Mouse (Mus musculus): ENCODE results near the gene Scamp2.

GRCm38 (mm10) chr9:57562896-57563372, 2.2 kb downstream of the Scamp2 start:
- TF ChIP-seq CTCF (conservative IDR thresholded peaks at IDR 0.05; ENCODE audit: low read length) (no peak), NANOG (IDR thresholded peaks at IDR 0.05; ENCODE audit: borderline replicate concordance, low read length) (no peak), POU5F1 (IDR thresholded peaks at IDR 0.05; ENCODE audit: borderline replicate concordance, low read length) (no peak)

All from E14TG2a.4 (cell line).